Mouse (Mus musculus): ENCODE data around the gene P3h3. TPM values are rescaled to one million over a fixed set of nuclear protein-coding genes. Genes with fewer than 3 reads are reported as not detected.
"Not testable (repeated sequence)": the region's sequence is repeated elsewhere in the genome, so short reads cannot be mapped to it uniquely, and the experiment has no call there.

P3h3 gene
- polyA plus RNA-seq, 1 experiment from 2014 or later = 13.4 TPM

- WGBS = 2% methylated on average over 9 of the region's 9 CpGs
- 0 out of 2 replicates have a peak, but pooled peaks cover 3% of the 10 kb centered on the region for H3K36me3 ChIP-seq (ENCODE audit: control insufficient read depth, insufficient read depth, low read length)
- H3K4me2 ChIP-seq (ENCODE audit: low read length) = peak overlapping the region; percentile 30; the same call in 1 of the 2 replicates
- H3K27me3 ChIP-seq (ENCODE audit: control insufficient read depth, insufficient read depth, low read depth, low read length) = no peaks in the 10 kb centered on the region
- peak overlapping the region; percentile 74 for H3K27ac ChIP-seq (ENCODE audit: low read length)
- no peaks in the 10 kb centered on the region for H3K9me3 ChIP-seq (replicated peaks; ENCODE audit: control insufficient read depth, low read length, poor library complexity, severe bottlenecking)
- peak; percentile 89 for ATAC-seq
- H3K4me3 ChIP-seq (ENCODE audit: low read depth, low read length) = no peak overlapping the region
- H3K9ac ChIP-seq (ENCODE audit: low read depth, low read length) = no peak overlapping the region
- H3K4me1 ChIP-seq (ENCODE audit: control insufficient read depth, insufficient read depth, low read length) = peaks cover 3% of the 10 kb centered on the region; the same call in 1 of the 2 replicates
Observed at GRCm38 (mm10) chr6:124847305-124847704, 10.2 kb downstream of the P3h3 start.

GRCm38 (mm10) chr6:124840241-124841167, 17.0 kb downstream of the P3h3 start, which contains the start of gene Gnb3:
Gene Gnb3, minus strand, starts transcription at chr6:124840275.
- Histone ChIP-seq H3K27ac (ENCODE audit: low read length) (peak within 1 kb of the TSS; percentile 4; the same call in 1 of the 2 replicates), H3K27me3 (ENCODE audit: control insufficient read depth, insufficient read depth, low read depth, low read length) (no peaks in the 10 kb centered on the region), H3K36me3 (ENCODE audit: control insufficient read depth, insufficient read depth, low read length) (peaks cover 7% of the 10 kb centered on the region), H3K9ac (ENCODE audit: low read depth, low read length) (peak within 1 kb of the TSS; percentile 1; the same call in 1 of the 2 replicates), H3K4me1 (ENCODE audit: control insufficient read depth, insufficient read depth, low read length) (no peaks in the 10 kb centered on the region), H3K4me3 (ENCODE audit: low read depth, low read length) (no peak within 1 kb of the TSS), H3K4me2 (ENCODE audit: low read length) (no peak within 1 kb of the TSS), H3K9me3 (replicated peaks; ENCODE audit: control insufficient read depth, low read length, poor library complexity, severe bottlenecking) (no peaks in the 10 kb centered on the region)
- 13% methylated on average over 15 of the region's 15 CpGs for WGBS
- peak; percentile 39 for ATAC-seq

- no peak overlapping the region for H3K4me2 ChIP-seq (ENCODE audit: low read length)
- no peak overlapping the region for H3K4me3 ChIP-seq (ENCODE audit: low read depth, low read length)
- H3K9ac ChIP-seq (ENCODE audit: low read depth, low read length) = no peak overlapping the region; the same call in 1 of the 2 replicates
- peaks cover 6% of the 10 kb centered on the region for H3K36me3 ChIP-seq (ENCODE audit: control insufficient read depth, insufficient read depth, low read length)
- H3K4me1 ChIP-seq (ENCODE audit: control insufficient read depth, insufficient read depth, low read length) = no peaks in the 10 kb centered on the region
- 6% methylated on average over 8 of the region's 8 CpGs for WGBS
- no peaks in the 10 kb centered on the region for H3K9me3 ChIP-seq (replicated peaks; ENCODE audit: control insufficient read depth, low read length, poor library complexity, severe bottlenecking)
- ATAC-seq = peak; percentile 16
- no peaks in the 10 kb centered on the region for H3K27me3 ChIP-seq (ENCODE audit: control insufficient read depth, insufficient read depth, low read depth, low read length)
- no peak overlapping the region for H3K27ac ChIP-seq (ENCODE audit: low read length)
Observed at GRCm38 (mm10) chr6:124839805-124840204, 17.7 kb downstream of the P3h3 start.

GRCm38 (mm10) chr6:124836411-124836810, 21.1 kb downstream of the P3h3 start:
- H3K9me3 ChIP-seq (replicated peaks; ENCODE audit: control insufficient read depth, low read length, poor library complexity, severe bottlenecking) = no peaks in the 10 kb centered on the region
- H3K4me1 ChIP-seq (ENCODE audit: control insufficient read depth, insufficient read depth, low read length) = no peaks in the 10 kb centered on the region
- no peak overlapping the region for H3K4me3 ChIP-seq (ENCODE audit: low read depth, low read length)
- ATAC-seq = no peak
- H3K4me2 ChIP-seq (ENCODE audit: low read length) = no peak overlapping the region
- H3K27me3 ChIP-seq (ENCODE audit: control insufficient read depth, insufficient read depth, low read depth, low read length) = no peaks in the 10 kb centered on the region
- 0 out of 2 replicates have a peak overlapping the region, but pooled peaks have one; percentile 20 for H3K9ac ChIP-seq (ENCODE audit: low read depth, low read length)
- 82% methylated on average over 7 of the region's 7 CpGs for WGBS
- H3K27ac ChIP-seq (ENCODE audit: low read length) = no peak overlapping the region
- peaks cover 3% of the 10 kb centered on the region for H3K36me3 ChIP-seq (ENCODE audit: control insufficient read depth, insufficient read depth, low read length)

- Histone ChIP-seq H3K4me1 (ENCODE audit: control insufficient read depth, insufficient read depth, low read length) (peaks cover under 1% of the 10 kb centered on the region; the same call in 1 of the 2 replicates), H3K4me3 (ENCODE audit: low read depth, low read length) (no peak overlapping the region), H3K4me2 (ENCODE audit: low read length) (no peak overlapping the region), H3K36me3 (ENCODE audit: control insufficient read depth, insufficient read depth, low read length) (no peaks in the 10 kb centered on the region), H3K27me3 (ENCODE audit: control insufficient read depth, insufficient read depth, low read depth, low read length) (no peaks in the 10 kb centered on the region), H3K27ac (ENCODE audit: low read length) (no peak overlapping the region), H3K9me3 (replicated peaks; ENCODE audit: control insufficient read depth, low read length, poor library complexity, severe bottlenecking) (no peaks in the 10 kb centered on the region), H3K9ac (ENCODE audit: low read depth, low read length) (no peak overlapping the region)
- ATAC-seq = no peak
- 72% methylated on average over 10 of the region's 10 CpGs for WGBS
Observed at GRCm38 (mm10) chr6:124835531-124835930, 22.0 kb downstream of the P3h3 start.

- no peak for ATAC-seq
- Histone ChIP-seq H3K36me3 (ENCODE audit: control insufficient read depth, insufficient read depth, low read length) (no peaks in the 10 kb centered on the region), H3K27ac (ENCODE audit: low read length) (no peak overlapping the region), H3K9me3 (replicated peaks; ENCODE audit: control insufficient read depth, low read length, poor library complexity, severe bottlenecking) (no peaks in the 10 kb centered on the region), H3K27me3 (ENCODE audit: control insufficient read depth, insufficient read depth, low read depth, low read length) (no peaks in the 10 kb centered on the region), H3K4me2 (ENCODE audit: low read length) (no peak overlapping the region), H3K4me3 (ENCODE audit: low read depth, low read length) (no peak overlapping the region), H3K9ac (ENCODE audit: low read depth, low read length) (no peak overlapping the region), H3K4me1 (ENCODE audit: control insufficient read depth, insufficient read depth, low read length) (peaks cover 6% of the 10 kb centered on the region)
- WGBS = 91% methylated on average over 6 of the region's 6 CpGs
Observed at GRCm38 (mm10) chr6:124834512-124835081, 23.0 kb downstream of the P3h3 start.

- WGBS = 92% methylated on average over 8 of the region's 8 CpGs
- H3K27ac ChIP-seq (ENCODE audit: low read length) = no peak overlapping the region
- no peaks in the 10 kb centered on the region for H3K9me3 ChIP-seq (replicated peaks; ENCODE audit: control insufficient read depth, low read length, poor library complexity, severe bottlenecking)
- no peaks in the 10 kb centered on the region for H3K27me3 ChIP-seq (ENCODE audit: control insufficient read depth, insufficient read depth, low read depth, low read length)
- H3K9ac ChIP-seq (ENCODE audit: low read depth, low read length) = no peak overlapping the region
- peaks cover 16% of the 10 kb centered on the region for H3K4me1 ChIP-seq (ENCODE audit: control insufficient read depth, insufficient read depth, low read length)
- no peaks in the 10 kb centered on the region; the same call in 1 of the 2 replicates for H3K36me3 ChIP-seq (ENCODE audit: control insufficient read depth, insufficient read depth, low read length)
- no peak for ATAC-seq
- no peak overlapping the region for H3K4me2 ChIP-seq (ENCODE audit: low read length)
- no peak overlapping the region for H3K4me3 ChIP-seq (ENCODE audit: low read depth, low read length)
Observed at GRCm38 (mm10) chr6:124831649-124832048, 25.9 kb downstream of the P3h3 start.

- H3K4me1 ChIP-seq (ENCODE audit: control insufficient read depth, insufficient read depth, low read length) = peaks cover 16% of the 10 kb centered on the region
- ATAC-seq; H3K27me3 ChIP-seq (ENCODE audit: control insufficient read depth, insufficient read depth, low read depth, low read length); H3K4me2 ChIP-seq (ENCODE audit: low read length); H3K9ac ChIP-seq (ENCODE audit: low read depth, low read length); H3K4me3 ChIP-seq (ENCODE audit: low read depth, low read length); H3K36me3 ChIP-seq (ENCODE audit: control insufficient read depth, insufficient read depth, low read length); H3K9me3 ChIP-seq (replicated peaks; ENCODE audit: control insufficient read depth, low read length, poor library complexity, severe bottlenecking); H3K27ac ChIP-seq (ENCODE audit: low read length): not testable (repeated sequence)
- 96% methylated on average over 4 of the region's 4 CpGs for WGBS
Observed at GRCm38 (mm10) chr6:124831199-124831598, 26.4 kb downstream of the P3h3 start.
